1 mouse cellular context compared by ENCODE assay signal in genomic region chr11:79064311-79064710, GRCm38 (mm10).
TF ChIP-seq lines count a peak whose summit lies in the region.

No protein-coding gene starts in this region.

TF ChIP-seq in CH12.LX, 34 proteins besides CTCF, POLR2A, EP300 and RAD21 (continued from another document):
- TF ChIP-seq PAX5 (IDR thresholded peaks at IDR 0.05; ENCODE audit: low read length): no peak
- TF ChIP-seq ZMIZ1 (IDR thresholded peaks at IDR 0.05; ENCODE audit: low read depth, low read length): 0 out of 2 replicates have a peak, but pooled peaks have one; percentile 14
- TF ChIP-seq SIN3A (IDR thresholded peaks at IDR 0.05; ENCODE audit: low read length): peak; percentile 86
TF ChIP-seq in CH12.LX: peak in this region for 22.
